Mouse (Mus musculus) megakaryocyte, adult 5-6 weeks (primary cell): ENCODE results near the gene Tspo2. TPM values are rescaled to one million over a fixed set of nuclear protein-coding genes. Genes with fewer than 3 reads are reported as not detected.

Source experiments
- ATAC-seq: 2 replicates; pipeline ENCODE4 v1.8.0; 2016; ENCODE audit warnings: mild to moderate bottlenecking, inconsistent platforms; ENCODE audit not compliant: poor library complexity, severe bottlenecking
- total RNA-seq, 2 experiments: library from RNA; stranded (forward) in 1 of 2; stranded (reverse) in 1 of 2; fragments of 153-499, 151-499 nt in 1 of 2; fragments of 221-1000, 200-1000 nt in 1 of 2; gene quantifications; 2 replicates each; pipeline versions ENCODE4 v1.2.3 to v1.2.4; 2015 to 2017

Gene Tspo2
- total RNA-seq, 2 experiments from 2014 or later, result 3.2 to 4.4 TPM

DNA sequence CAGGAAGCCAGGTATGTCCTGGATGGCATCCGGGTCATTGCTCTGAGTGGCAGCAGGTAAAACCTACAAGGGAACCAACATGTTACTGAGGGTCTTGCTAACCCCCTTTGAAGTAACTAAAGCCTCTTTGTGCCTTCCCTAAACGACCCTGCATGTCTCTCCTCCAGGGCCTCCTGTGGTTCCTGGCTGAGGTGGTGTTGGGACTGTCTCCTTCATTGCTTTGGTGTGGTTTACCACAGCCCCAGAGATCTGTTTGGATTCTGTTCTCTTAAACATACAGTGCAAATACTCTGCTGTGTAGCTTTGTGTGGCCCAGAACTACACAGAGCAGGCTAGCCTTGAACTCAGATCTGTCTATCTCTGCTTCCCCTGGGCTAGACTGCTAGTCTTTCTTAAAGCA, 31.8 kb downstream of the Tspo2 start:
- ATAC-seq, result no peak

- no peak for ATAC-seq
Observed at GRCm38 (mm10) chr17:48418781-48419180, 32.5 kb downstream of the Tspo2 start.

DNA sequence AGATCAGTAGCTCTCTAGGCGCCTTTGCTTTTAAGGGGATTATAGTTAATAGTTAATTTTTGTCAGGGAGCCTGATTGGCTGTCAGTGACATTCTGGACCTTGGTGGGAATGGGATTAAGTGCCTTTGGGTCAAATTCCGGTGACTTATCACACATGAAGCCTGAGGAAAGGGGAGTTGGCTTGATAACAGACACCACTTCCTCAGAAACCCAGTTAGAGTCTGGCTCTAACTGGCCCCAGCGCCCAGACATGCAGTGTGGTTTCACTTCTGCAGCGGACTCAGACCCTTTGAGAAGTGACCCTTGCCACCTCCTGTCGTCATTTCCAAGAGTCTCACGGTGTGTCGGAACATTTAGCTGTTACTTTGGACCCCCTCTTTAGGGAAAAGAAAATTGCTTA, 33.1 kb downstream of the Tspo2 start:
- ATAC-seq, result peak; percentile 90

DNA sequence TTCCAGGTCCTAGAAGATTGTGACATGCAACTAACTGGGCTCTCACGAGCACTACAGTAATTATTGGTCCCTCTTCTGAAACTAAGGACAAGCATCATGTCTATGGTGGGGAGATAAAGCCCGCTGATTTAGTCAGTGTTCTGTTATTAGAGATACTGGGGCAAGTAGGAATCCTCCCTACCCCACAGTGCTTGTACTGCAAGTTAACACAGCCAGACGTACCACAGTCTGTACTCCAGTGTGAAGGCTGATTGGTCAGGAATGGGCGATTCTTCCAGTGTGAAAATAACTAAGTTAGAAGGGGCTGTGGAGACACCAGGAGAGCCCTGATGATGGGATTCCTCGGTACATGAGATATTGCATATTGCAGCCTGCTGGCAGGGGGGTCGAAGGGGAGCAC, 33.8 kb downstream of the Tspo2 start:
- no peak for ATAC-seq

DNA sequence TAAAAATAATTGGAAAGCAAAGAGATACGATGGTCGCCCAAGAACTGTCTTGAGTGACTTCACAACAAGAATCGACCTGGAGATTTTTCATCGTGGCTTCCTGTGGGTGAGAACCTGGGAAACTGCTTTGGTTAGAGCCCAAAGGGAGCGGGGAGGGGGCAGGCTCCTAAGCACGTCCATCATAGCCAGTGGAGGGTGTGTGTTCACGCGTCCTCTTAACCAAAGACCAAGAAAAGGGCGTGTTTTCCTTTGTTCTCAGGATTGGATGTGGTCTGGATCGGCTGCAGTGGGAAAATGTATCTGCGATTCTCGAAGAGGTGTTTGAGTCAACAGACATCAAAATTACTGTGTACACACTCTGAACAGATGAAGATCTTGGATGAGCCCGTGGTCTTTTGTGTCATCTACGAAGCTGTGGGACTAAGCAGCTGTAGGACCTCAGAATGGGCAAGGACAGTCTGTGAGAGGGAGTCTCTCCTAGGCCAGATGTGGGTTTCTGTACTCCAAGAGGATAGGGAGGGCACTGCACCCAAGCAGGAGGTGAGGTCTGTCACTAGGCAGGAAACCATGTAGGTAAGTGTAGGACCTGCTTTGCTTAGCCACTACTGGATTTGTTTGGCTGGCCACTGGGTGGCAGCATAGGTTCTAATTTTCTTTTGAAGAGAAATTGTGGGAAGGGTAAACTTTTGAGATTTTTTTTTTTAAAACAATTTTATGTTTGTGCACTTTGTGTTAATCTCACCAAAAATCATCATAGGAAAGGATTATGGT, 34.7 kb downstream of the Tspo2 start:
- ATAC-seq, result peak; percentile 56

GRCm38 (mm10) chr17:48416011-48416410, 35.3 kb downstream of the Tspo2 start:
- ATAC-seq, result no peak

DNA sequence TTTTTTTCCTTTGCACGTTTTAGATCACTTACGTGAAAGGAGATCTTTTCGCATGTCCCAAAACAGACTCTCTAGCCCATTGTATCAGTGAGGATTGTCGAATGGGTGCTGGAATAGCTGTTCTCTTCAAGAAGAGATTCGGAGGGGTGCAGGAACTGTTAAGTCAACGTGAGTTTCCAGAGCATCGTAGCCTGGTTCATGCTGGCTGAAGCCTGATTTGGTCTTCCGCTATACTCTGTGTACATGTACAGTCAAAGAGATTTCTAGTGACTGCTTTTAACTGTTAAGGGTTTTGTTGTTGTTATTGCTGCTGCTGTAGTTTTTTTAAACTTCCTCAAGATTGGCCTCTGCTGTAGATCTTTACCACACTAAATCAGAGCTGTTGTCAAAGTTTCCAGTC, 40.1 kb downstream of the Tspo2 start:
- no peak for ATAC-seq

DNA sequence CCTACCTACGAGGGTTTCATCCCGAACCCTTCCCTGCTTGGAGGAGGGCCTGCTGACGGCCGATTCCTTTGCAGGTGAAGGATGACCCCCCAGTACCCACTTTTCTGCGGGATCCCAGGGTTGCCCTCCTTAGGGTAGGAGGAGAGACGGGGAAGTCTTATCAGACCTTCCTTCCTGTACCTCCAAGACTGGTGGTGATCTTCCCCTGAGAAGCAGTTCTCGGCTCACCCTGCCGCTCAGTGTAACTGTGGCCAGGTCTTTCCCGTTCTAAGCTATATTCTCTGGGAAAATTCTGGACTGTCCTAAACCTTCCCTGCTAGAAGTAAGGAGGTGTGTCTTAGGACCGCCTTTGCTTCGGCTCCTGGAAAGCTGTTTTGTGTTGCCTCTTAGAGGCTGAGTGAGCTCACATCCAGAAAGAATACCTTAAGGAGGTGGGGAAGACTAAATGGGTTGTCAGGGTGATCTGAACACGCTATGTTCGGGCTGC, 41.0 kb downstream of the Tspo2 start:
- no peak for ATAC-seq

GRCm38 (mm10) chr17:48409380-48410298, 41.7 kb downstream of the Tspo2 start, which contains the start of the genes Nfya and Oard1:
Nfya (minus strand) TSS chr17:48409906.
Oard1 (plus strand) TSS chr17:48410014.
- peak; percentile 74 for ATAC-seq

GRCm38 (mm10) chr17:48408526-48409291, 42.6 kb downstream of the Tspo2 start:
- ATAC-seq, result peak; percentile 63

DNA sequence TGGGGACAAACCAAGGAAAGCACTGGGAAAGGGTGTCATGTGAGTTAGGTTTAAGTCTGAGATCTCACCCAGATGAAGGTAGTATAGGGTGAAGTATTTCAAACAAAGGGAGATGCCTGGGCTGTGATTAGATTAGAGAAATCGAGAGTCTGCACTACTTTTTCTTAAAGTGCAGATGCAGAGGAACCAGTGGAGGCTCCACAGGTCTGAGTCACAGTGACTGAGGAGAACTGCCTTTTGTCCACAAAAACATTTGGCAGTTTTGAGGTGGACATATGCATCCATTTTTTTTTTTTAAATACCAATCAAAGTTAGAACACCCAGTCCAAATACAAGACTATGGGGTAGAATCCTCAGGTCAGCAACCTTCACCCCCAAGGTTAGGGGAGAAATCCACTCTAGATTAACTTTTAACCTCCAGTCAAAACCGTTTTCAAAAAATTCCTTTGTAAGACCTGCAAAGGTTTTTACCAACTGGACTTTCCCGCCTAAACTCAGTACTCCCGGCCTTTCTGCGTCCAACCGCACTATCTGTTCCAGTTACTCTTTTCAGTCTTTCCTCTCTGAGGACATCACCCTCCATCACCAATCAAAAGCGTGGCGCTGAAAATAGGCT, 43.3 kb downstream of the Tspo2 start:
- no peak for ATAC-seq

GRCm38 (mm10) chr17:48407154-48407553, 44.2 kb downstream of the Tspo2 start:
- no peak for ATAC-seq

- no peak for ATAC-seq
Observed at GRCm38 (mm10) chr17:48404706-48405105, 46.6 kb downstream of the Tspo2 start.

- ATAC-seq, result no peak
Observed at GRCm38 (mm10) chr17:48403848-48404247, 47.5 kb downstream of the Tspo2 start.

- no peak for ATAC-seq
Observed at GRCm38 (mm10) chr17:48402751-48403150, 48.6 kb downstream of the Tspo2 start.

DNA sequence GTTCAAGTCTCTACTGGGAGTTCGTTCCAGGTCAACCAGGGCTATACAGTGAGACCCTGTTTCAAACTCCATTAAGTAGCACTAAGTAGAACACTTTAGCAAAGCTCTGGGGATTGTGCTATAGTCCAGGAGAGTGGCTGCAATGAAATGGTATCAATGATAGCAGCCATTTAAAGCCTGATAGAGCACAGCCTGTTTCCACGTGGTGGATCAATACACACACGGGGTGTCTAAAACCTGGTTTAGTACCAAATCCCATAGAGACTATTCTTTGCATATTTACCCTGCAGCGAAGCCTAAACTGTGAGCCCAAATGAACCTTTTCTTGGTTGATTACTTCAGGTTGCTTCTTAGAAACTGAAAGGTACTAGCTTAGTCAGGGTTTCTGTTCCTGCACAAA, 49.6 kb downstream of the Tspo2 start:
- ATAC-seq, result no peak
